Mouse (Mus musculus): ENCODE measurements around the gene Smoc1. TPM values are rescaled to one million over a fixed set of nuclear protein-coding genes. Genes with fewer than 3 reads are reported as not detected.

The Smoc1 gene
- polyA plus RNA-seq, 1 experiment from 2014 or later = 15.1 TPM

- 93% methylated on average over 2 of the region's 2 CpGs for WGBS
- H3K27ac ChIP-seq (replicated peaks) = no peak overlapping the region
- no peaks in the 10 kb centered on the region for H3K36me3 ChIP-seq
- 0 out of 2 replicates have a peak, but pooled peaks cover 3% of the 10 kb centered on the region for H3K4me1 ChIP-seq
- H3K9me3 ChIP-seq (replicated peaks) = no peaks in the 10 kb centered on the region
- H3K4me3 ChIP-seq (replicated peaks) = no peak overlapping the region
- H3K4me2 ChIP-seq = no peak overlapping the region
- no peak overlapping the region for H3K9ac ChIP-seq (replicated peaks)
- H3K27me3 ChIP-seq (replicated peaks) = no peaks in the 10 kb centered on the region
- no peak for ATAC-seq (ENCODE audit: low FRiP score)
These were observed 29.2 kb downstream of the Smoc1 start for GRCm38 (mm10) chr12:81055811-81056210.

- no peak for ATAC-seq (ENCODE audit: low FRiP score)
- Histone ChIP-seq H3K36me3 (no peaks in the 10 kb centered on the region), H3K27ac (replicated peaks) (no peak overlapping the region), H3K4me1 (0 out of 2 replicates have a peak, but pooled peaks cover 3% of the 10 kb centered on the region), H3K9ac (replicated peaks) (no peak overlapping the region), H3K9me3 (replicated peaks) (no peaks in the 10 kb centered on the region), H3K4me3 (replicated peaks) (no peak overlapping the region), H3K27me3 (replicated peaks) (no peaks in the 10 kb centered on the region), H3K4me2 (no peak overlapping the region)
- WGBS = 59% methylated on average over 4 of the region's 4 CpGs
These were observed 31.0 kb downstream of the Smoc1 start for GRCm38 (mm10) chr12:81057619-81058018.

GRCm38 (mm10) chr12:81058561-81058960 is 32.0 kb downstream of the Smoc1 start:
- no peak for ATAC-seq (ENCODE audit: low FRiP score)
- Histone ChIP-seq H3K9me3 (replicated peaks) (no peaks in the 10 kb centered on the region), H3K27ac (replicated peaks) (no peak overlapping the region), H3K4me2 (no peak overlapping the region), H3K4me3 (replicated peaks) (no peak overlapping the region), H3K4me1 (0 out of 2 replicates have a peak, but pooled peaks cover 3% of the 10 kb centered on the region), H3K27me3 (replicated peaks) (no peaks in the 10 kb centered on the region), H3K9ac (replicated peaks) (no peak overlapping the region), H3K36me3 (no peaks in the 10 kb centered on the region)
- 91% methylated on average over 3 of the region's 3 CpGs for WGBS

GRCm38 (mm10) chr12:81061831-81062361 is 35.3 kb downstream of the Smoc1 start:
- no peak for ATAC-seq (ENCODE audit: low FRiP score)
- Histone ChIP-seq H3K4me3 (replicated peaks) (no peak overlapping the region), H3K27ac (replicated peaks) (no peak overlapping the region), H3K9ac (replicated peaks) (no peak overlapping the region), H3K4me2 (no peak overlapping the region), H3K27me3 (replicated peaks) (no peaks in the 10 kb centered on the region), H3K4me1 (no peaks in the 10 kb centered on the region), H3K9me3 (replicated peaks) (no peaks in the 10 kb centered on the region), H3K36me3 (no peaks in the 10 kb centered on the region)
- 68% methylated on average over 6 of the region's 6 CpGs for WGBS

GRCm38 (mm10) chr12:81063336-81063955 is 36.8 kb downstream of the Smoc1 start:
- WGBS = 86% methylated on average over 6 of the region's 6 CpGs
- ATAC-seq (ENCODE audit: low FRiP score) = no peak

GRCm38 (mm10) chr12:81074139-81074538 is 47.5 kb downstream of the Smoc1 start:
- no peaks in the 10 kb centered on the region for H3K4me1 ChIP-seq
- H3K27ac ChIP-seq (replicated peaks) = no peak overlapping the region
- no peaks in the 10 kb centered on the region for H3K27me3 ChIP-seq (replicated peaks)
- 0 out of 2 replicates have a peak, but pooled peaks cover 3% of the 10 kb centered on the region for H3K9me3 ChIP-seq (replicated peaks)
- WGBS = 77% methylated on average over 2 of the region's 2 CpGs
- H3K9ac ChIP-seq (replicated peaks) = no peak overlapping the region
- H3K36me3 ChIP-seq = no peaks in the 10 kb centered on the region
- no peak overlapping the region for H3K4me2 ChIP-seq
- H3K4me3 ChIP-seq (replicated peaks) = no peak overlapping the region
- ATAC-seq (ENCODE audit: low FRiP score) = no peak

More at GRCm38 (mm10) chr12:81063336-81063955, 36.8 kb downstream of the Smoc1 start:
- H3K4me3 ChIP-seq (replicated peaks) = no peak overlapping the region
- H3K36me3 ChIP-seq = no peaks in the 10 kb centered on the region
- no peaks in the 10 kb centered on the region for H3K9me3 ChIP-seq (replicated peaks)
- H3K4me1 ChIP-seq = no peaks in the 10 kb centered on the region
- no peak overlapping the region for H3K9ac ChIP-seq (replicated peaks)
- H3K27ac ChIP-seq (replicated peaks) = no peak overlapping the region
- no peak overlapping the region for H3K4me2 ChIP-seq
- no peaks in the 10 kb centered on the region for H3K27me3 ChIP-seq (replicated peaks)

- Histone ChIP-seq H3K27me3 (replicated peaks) (no peaks in the 10 kb centered on the region), H3K4me3 (replicated peaks) (no peak overlapping the region), H3K27ac (replicated peaks) (no peak overlapping the region), H3K4me1 (no peaks in the 10 kb centered on the region), H3K36me3 (no peaks in the 10 kb centered on the region), H3K9me3 (replicated peaks) (0 out of 2 replicates have a peak, but pooled peaks cover 4% of the 10 kb centered on the region), H3K4me2 (no peak overlapping the region), H3K9ac (replicated peaks) (no peak overlapping the region)
- WGBS = 70% methylated on average over 3 of the region's 3 CpGs
- ATAC-seq (ENCODE audit: low FRiP score) = no peak
These were observed 48.3 kb downstream of the Smoc1 start for GRCm38 (mm10) chr12:81074941-81075340.

- 86% methylated on average over 2 of the region's 2 CpGs for WGBS
- Histone ChIP-seq H3K4me3 (replicated peaks) (no peak overlapping the region), H3K4me1 (no peaks in the 10 kb centered on the region), H3K9me3 (replicated peaks) (0 out of 2 replicates have a peak, but pooled peaks cover 4% of the 10 kb centered on the region), H3K27ac (replicated peaks) (no peak overlapping the region), H3K36me3 (no peaks in the 10 kb centered on the region), H3K9ac (replicated peaks) (no peak overlapping the region), H3K4me2 (no peak overlapping the region), H3K27me3 (replicated peaks) (no peaks in the 10 kb centered on the region)
- ATAC-seq (ENCODE audit: low FRiP score) = no peak
These were observed 51.5 kb downstream of the Smoc1 start for GRCm38 (mm10) chr12:81077953-81078646.

GRCm38 (mm10) chr12:81080345-81080744 is 53.7 kb downstream of the Smoc1 start:
- Histone ChIP-seq H3K27me3 (replicated peaks) (no peaks in the 10 kb centered on the region), H3K9ac (replicated peaks) (no peak overlapping the region), H3K4me3 (replicated peaks) (no peak overlapping the region), H3K9me3 (replicated peaks) (0 out of 2 replicates have a peak, but pooled peaks cover 4% of the 10 kb centered on the region), H3K36me3 (no peaks in the 10 kb centered on the region), H3K4me1 (peaks cover 4% of the 10 kb centered on the region; the same call in 1 of the 2 replicates), H3K27ac (replicated peaks) (no peak overlapping the region), H3K4me2 (no peak overlapping the region)
- no peak for ATAC-seq (ENCODE audit: low FRiP score)
- WGBS = 85% methylated on average over 5 of the region's 5 CpGs

GRCm38 (mm10) chr12:81081031-81081430 is 54.4 kb downstream of the Smoc1 start:
- 62% methylated on average over 3 of the region's 3 CpGs for WGBS
- Histone ChIP-seq H3K4me3 (replicated peaks) (no peak overlapping the region), H3K9me3 (replicated peaks) (0 out of 2 replicates have a peak, but pooled peaks cover 4% of the 10 kb centered on the region), H3K36me3 (no peaks in the 10 kb centered on the region), H3K27ac (replicated peaks) (no peak overlapping the region), H3K9ac (replicated peaks) (no peak overlapping the region), H3K4me2 (no peak overlapping the region), H3K4me1 (peaks cover 5% of the 10 kb centered on the region; the same call in 1 of the 2 replicates), H3K27me3 (replicated peaks) (no peaks in the 10 kb centered on the region)
- no peak for ATAC-seq (ENCODE audit: low FRiP score)

- no peaks in the 10 kb centered on the region for H3K36me3 ChIP-seq
- no peak for ATAC-seq (ENCODE audit: low FRiP score)
- H3K4me1 ChIP-seq = peaks cover 5% of the 10 kb centered on the region; the same call in 1 of the 2 replicates
- no peak overlapping the region for H3K9ac ChIP-seq (replicated peaks)
- H3K27me3 ChIP-seq (replicated peaks) = no peaks in the 10 kb centered on the region
- H3K4me3 ChIP-seq (replicated peaks) = no peak overlapping the region
- 97% methylated on average over 5 of the region's 5 CpGs for WGBS
- H3K4me2 ChIP-seq = no peak overlapping the region
- no peak overlapping the region for H3K27ac ChIP-seq (replicated peaks)
- H3K9me3 ChIP-seq (replicated peaks) = 0 out of 2 replicates have a peak, but pooled peaks cover 4% of the 10 kb centered on the region
These were observed 56.5 kb downstream of the Smoc1 start for GRCm38 (mm10) chr12:81083146-81083545.

GRCm38 (mm10) chr12:81085244-81085643 is 58.6 kb downstream of the Smoc1 start:
- H3K36me3 ChIP-seq = no peaks in the 10 kb centered on the region
- no peak overlapping the region for H3K4me2 ChIP-seq
- no peaks in the 10 kb centered on the region for H3K9me3 ChIP-seq (replicated peaks)
- H3K27ac ChIP-seq (replicated peaks) = no peak overlapping the region
- H3K27me3 ChIP-seq (replicated peaks) = no peaks in the 10 kb centered on the region
- H3K4me1 ChIP-seq = peaks cover 5% of the 10 kb centered on the region; the same call in 1 of the 2 replicates
- no peak overlapping the region for H3K9ac ChIP-seq (replicated peaks)
- WGBS = 78% methylated on average over 1 of the region's 1 CpGs
- no peak overlapping the region for H3K4me3 ChIP-seq (replicated peaks)
- ATAC-seq (ENCODE audit: low FRiP score) = no peak

All from neural tube, embryonic 15.5 days (tissue).